Mouse (Mus musculus) 416B (cell line): ENCODE results near the gene Dtd1.

Source experiments
- DNase-seq: peaks from one replicate; pipeline ENCODE4 v3.0.0; 2011; ENCODE audit warnings: low read depth

The Dtd1 gene

DNA sequence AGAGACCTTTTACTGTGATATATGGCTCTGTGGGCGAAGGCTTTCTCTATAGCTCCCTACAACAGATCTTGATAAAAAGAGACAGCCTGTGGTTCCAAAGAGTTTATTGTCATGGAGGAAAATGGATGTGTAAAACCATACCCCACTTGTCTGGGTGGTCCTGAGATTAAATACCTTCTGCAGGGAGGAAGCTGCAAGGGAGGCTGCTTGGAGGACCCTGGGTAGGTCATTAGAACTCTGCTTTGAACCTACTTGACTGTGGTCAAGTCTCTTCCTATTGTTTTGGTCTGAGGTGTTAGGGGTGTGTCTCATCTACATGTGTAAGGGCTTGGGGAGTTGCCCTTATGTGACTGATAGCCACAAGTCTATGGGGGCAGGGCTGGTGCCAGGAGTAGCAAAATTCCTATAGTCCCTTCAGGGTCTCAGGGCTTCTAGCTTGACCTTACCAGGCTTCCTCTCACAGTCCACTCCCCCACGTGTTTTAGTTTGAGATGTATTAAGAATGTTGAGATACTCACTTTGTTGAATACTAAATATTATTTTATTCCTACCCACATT is 115.6 kb downstream of the Dtd1 start:
- peak; percentile 28 for DNase-seq

DNA sequence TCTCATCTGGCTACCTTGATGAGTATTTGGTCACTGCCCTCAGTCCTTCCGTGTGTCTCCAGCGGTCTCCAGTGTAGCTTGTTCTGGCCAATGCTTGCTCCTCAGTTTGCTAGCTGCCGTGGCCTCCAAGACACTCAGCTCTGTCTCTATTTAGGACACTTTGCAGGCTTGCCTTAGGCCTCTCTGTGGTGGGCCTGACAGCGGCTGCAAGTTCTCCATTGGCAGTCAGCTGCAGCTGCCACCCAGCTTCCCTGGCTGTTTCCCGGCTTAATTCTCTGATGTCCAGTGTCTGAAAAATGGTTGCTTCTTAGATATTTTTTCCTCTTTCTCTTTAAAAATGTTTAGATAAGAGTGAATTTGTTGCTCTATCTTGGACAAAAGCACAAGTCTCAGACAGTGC is 116.6 kb downstream of the Dtd1 start:
- DNase-seq: no peak

DNA sequence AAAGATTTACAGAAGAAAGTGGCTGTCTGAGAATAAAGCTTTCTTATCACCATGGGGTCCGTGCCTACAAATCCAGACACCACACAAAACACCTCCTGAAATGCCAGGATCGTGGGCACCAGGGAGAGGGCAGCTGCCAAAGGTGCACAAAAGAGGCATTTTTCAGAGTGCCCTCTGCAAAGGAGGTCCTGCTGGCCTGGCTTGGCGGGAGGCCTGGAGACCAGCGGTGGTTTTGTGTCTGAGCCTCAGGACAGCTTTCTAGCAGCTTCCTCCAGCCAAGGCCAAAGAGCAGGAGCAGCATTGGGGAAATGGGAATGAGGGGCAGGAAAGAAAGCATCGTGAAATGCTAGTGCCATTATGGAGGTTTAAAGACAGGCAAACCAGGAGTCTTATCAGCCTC is 118.6 kb downstream of the Dtd1 start:
- DNase-seq: no peak

DNA sequence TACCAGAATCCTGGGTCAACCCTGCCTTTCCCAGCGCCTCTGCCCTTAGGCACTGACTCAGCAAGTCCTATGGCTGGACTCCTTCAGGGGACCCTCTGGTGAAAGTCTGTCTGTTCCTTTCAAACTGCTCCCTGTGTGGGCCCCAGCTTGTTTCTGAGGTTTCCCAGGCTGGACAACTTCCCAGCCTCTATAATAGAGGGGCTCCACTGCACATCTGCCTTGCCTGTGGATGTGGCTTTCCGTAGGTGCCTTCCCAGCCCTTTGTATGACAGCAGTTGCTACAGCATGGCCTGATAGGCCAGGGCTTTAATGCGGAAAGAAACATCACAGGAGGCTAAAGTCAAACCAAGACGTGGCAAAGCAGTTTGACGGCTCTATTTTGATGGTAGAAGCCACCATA is 119.6 kb downstream of the Dtd1 start:
- no peak for DNase-seq

DNA sequence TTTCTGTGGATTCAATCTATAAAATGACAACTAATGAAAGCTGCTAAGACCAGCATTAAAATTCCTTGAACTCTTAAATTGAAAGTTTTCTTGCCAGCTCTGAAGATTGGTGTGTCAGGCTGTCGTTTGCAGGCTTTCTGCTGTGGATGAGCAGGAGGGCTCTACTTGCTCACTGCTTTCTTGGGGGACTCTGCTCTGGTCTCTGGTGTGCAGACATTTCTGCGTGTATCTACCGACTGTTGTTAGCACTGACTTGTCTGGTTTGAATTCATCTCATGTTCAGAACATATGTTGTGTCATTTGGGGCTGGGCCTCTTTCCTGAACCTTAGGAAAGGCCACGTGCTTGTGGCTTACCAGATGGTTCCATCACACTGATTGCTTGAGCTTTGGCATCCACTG is 120.0 kb downstream of the Dtd1 start:
- peak; percentile 18 for DNase-seq

DNA sequence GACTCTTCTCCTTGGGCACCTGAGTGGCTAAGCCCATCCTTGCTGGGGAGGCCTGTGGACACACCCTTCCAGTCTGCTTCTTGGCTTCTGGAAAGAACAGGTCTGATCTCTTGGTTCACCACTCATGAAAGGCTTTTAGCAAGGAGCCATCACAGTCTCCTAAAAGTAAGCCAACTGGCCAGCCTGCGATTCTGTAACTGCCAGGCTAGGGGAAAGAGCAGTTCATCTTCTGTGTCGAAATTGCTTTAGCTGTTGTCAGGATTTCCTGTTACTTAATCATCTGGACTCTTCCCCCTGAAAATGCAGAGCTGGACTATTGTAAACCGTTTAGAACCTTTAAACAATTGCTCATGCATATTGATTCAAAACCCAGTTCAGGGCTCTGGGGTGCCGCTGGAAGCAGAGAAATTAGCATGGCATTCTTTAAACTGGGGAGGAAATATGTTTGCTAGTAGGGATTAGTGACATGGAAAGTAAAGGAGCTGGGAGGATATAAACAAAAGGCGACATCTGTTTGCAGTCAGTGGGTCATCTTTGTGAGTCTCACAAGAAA is 120.8 kb downstream of the Dtd1 start:
- peak; percentile 61 for DNase-seq

DNA sequence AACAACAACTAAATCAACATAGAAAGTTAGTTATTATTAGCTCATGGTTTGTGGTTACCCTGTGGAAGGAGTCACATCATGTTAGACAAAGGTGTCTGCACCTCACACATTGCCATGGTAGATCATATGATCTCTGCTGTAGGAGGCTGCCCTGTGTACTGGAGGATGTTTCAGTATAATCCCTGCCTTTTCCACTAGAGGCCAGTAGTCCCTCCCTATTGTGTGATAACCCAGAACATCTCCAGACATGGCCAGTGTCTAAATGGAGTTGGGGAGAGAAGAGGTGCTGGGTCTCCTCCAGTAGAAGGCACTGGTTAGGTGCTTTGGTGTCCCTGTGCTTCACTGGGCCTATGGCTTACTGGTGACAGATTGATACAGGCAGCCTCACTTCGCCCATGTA is 125.0 kb downstream of the Dtd1 start:
- DNase-seq: peak; percentile 53

DNA sequence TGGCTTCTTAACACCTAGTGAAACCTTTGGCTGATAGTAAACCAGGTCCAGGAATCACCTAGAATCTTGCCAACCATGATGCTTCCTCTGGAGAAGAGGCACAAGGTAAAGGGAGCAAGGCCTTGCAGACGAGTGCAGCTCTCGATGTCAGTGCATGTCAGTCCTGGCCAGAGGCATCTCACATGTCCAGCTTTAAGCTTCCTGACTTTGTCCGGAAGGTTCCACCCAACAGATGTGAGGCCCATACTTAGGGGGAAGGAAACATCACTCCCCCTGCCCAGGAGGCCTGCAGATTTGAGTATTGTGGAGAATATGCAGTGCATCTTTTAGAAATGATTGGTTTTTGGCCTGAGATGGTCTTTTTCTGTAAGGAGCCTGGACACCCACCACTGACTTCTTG is 127.4 kb downstream of the Dtd1 start:
- no peak for DNase-seq

DNA sequence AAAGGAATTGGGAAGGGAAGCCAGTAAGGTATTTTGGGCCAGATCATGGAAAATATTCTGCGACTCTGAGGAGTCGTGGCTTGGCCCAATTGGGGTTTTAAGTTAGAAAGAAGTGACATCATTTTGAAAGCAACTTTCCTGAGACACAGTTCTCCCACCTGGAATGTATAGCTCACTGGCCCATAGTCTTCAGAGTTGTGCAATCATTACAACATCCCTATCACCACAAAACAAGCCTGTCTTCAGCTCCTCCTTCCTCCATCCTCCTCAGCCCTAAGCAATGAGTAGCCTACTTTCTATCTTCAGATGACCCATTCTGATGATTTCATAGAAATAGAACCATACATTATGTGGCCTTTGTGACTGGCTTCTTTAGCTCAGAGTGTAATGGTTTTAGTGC is 130.1 kb downstream of the Dtd1 start:
- peak; percentile 59 for DNase-seq

DNA sequence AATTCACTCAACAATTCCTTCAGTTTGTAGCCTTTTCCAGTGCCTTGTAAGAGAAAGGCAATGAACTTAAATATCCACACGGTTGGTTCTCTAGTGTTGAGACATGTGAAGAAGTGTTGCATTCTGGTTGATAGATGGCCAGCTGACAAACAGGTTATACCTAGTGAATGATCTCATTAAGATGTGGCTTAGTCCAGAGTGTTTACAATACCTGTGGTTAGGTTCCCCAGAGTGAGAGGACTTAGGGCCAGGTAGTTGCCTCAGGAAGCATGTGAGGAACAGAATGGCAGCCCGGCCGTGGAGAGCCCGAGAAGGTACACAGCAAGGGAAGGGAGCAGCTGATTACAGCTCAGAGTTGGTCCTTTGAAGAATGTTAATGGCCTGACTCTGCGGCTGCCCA is 138.5 kb downstream of the Dtd1 start:
- DNase-seq: no peak

DNA sequence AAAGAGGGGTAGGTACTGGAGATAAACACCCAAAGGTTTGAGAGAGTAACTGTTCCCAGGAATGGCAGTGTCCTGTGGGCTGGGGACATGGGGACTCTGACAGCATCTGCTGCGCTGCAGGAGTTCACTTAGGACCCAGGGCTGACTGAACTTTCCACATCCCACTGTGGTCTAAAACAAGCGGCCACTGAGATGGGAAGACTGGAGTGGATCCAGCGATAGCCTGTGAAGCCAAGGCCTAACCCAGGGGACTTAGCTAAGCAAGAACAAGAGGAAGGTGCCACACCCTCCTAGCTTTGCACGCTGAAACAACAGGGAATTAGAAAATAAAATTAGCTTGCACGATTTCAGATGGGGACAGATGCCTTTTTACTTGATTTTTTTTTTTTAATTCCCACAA is 138.9 kb downstream of the Dtd1 start:
- DNase-seq: no peak

DNA sequence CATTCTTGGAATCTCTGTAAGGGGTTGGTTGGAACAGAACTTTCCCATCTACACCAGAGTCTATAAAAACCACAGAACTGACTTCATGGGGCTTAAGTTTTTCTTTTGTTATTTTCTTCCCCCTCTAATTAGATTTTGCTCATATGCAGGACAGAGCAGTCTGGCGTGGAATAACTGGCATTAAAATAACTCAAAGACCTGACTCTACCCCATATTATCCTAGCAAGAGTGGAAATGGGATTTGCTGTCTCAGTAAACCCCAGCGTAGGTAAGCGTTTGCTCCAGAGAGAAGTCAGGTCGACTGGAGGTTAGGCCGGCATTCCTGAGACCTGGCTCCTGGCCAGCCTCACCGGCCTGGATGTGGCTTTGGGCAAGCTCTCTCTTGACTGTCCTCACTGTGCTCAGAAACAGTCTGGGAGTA is 140.9 kb downstream of the Dtd1 start:
- DNase-seq: no peak

DNA sequence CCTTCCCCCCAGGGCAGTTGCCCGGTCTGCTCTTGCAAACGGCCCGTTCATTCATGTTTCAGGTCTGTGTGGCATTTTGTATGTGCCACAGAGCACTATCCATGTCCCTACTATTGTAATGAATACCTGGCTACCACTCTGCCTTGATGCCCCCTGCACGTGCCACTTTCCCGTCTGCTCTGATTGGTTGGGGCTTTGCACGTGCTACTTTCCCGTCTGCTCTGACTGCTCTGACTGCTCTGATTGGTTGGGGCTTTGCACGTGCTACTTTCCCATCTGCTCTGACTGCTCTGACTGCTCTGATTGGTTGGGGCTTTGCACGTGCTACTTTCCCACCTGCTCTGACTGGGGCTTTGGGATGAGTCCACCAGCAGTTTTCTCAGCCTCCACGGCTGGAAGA is 142.3 kb downstream of the Dtd1 start:
- no peak for DNase-seq

DNA sequence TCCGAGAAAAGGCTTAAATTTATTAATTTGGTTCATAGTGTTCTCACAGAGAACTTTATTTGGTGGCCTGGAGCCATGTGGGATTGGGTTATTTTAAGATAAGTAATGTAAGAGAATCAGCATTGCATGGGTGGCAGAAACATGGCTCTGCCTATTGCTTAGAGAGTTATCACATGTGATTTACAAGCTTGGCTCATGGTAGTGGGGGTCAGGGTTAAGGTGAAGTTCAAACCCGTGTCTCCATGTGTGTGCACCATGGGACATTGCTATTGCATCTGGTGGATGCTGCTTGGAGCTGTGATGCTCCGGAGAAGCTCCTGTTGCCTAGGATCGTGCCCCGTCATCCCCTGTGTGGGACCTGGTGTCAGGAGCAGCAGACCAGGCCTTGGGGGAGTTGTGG is 143.6 kb downstream of the Dtd1 start:
- no peak for DNase-seq

DNA sequence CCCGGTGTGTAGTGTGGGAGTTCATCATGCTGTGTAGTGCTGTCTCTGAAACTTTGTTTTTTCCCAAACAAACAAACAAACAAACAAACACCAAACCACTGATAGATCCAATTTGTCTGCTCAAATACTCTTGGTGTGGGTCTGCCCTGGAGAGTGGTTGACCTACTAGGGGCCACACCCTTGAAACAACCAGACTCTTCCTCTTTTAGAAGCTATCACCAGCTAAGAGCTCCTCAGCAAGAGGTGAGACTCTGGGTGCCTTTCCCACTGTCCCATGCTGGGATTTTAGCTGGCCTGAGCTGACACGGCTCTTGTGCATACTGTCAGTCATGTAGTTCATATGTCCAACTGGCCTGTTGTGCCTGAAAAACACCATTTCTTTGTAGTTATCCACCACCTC is 145.6 kb downstream of the Dtd1 start:
- DNase-seq: no peak

DNA sequence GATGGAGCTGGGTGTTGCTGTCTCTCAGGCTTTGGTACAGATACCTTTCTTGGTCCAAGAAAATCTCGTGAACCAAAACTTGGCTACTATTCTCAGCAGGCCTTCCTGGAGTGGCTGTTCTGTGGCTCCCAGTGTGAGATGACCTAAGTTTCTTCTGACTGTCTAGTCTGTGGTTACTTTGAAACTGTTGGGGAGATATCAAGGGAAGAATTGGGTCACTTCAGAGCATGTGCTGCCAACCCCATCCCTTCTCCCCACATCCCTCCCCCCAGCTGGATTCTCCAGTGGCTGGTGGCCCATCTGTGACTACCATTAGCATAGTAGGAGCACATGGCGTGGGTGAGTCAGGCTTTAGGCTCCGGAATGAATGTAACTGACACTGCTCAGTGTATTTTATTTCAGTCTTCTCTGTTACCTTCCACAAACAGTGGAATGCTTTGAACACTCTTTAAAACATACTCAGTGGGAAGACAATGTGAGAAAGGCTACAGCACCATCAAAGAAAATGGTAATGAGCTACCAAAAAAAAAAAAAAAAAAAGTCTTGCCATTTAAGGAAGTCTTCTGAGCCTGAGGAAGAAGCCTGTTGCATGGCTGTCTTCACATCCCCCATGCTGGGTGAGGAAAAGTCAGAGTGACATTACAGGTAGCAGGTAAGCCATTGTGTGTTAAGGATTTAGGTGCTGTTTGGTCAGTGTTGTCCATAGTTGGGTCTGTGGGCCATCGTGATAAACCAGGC is 146.5 kb downstream of the Dtd1 start:
- DNase-seq: no peak

DNA sequence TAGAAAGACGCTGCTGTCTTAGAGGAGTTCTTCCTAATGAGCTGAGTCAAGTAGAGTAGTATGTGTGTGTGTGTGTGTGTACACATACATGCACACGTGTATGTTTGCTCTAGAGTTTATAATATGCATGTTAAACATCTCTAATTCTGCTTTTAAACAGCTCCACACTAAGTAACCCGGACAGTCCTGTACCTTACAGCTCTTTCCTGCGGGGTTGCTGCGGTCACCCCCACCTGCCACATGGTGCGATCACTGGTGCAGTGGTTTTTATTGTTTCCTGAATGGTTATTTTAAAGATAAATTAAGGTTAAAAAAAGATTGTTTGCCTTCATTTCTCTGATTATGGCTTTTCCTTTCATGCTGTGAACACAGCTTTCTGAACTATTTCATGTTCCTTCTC is 153.9 kb downstream of the Dtd1 start:
- peak; percentile 8 for DNase-seq

DNA sequence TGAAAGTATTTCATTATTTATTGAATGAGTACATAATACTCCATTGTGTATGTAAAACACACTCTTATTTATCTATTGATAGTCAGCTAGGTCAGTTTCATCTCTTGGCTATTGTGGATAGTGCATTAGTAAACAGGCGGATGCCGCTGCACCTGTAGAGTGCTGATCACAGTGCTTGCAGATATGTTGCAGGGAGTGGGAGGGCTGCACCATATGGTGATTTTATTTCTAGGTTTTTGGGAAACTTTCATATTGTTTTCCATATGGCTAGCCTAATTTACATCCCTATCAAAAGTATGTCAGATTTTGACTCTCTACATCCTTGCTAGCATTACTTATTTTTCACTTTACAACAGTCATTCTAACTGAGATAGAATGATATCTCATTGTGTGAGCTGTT is 155.3 kb downstream of the Dtd1 start:
- no peak for DNase-seq

DNA sequence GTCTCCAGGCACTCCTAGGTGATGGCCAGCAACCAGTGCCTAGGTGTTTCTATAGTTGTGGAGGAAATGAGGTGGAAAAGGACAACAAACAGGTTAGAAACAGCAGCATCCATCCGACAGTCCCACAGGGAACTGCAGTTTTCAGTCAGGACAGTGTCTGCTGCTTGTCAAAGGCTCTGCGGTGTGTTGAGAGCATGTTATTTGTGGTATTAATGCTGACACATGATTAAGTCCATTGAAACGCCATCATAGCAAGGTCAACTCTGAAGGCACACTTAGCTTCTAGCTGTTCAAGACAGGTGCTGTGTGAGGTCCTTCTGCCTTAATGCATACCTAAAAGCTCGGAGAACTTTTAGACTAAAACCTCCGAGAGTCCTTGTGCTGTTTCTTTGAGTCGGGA is 161.0 kb downstream of the Dtd1 start:
- DNase-seq: no peak

DNA sequence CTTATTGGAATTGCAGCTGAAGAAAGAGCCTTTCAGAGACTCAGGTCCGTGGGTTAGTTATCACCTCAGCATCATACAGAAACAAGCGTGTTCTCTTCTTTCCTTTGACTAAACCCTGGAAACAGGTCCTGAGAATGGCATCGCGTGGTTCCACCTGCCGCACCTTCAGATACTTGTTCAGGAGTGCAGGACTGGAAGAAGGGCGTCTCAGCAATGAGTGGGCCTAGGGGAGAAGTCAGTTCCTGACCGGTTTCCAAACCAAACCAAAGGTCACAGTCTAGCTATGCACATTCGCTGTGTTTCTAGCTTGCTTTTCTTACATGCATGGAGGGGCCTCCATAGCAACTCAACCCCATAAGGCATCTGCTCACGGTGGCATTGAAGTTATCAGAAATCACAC is 164.0 kb downstream of the Dtd1 start:
- DNase-seq: no peak

DNA sequence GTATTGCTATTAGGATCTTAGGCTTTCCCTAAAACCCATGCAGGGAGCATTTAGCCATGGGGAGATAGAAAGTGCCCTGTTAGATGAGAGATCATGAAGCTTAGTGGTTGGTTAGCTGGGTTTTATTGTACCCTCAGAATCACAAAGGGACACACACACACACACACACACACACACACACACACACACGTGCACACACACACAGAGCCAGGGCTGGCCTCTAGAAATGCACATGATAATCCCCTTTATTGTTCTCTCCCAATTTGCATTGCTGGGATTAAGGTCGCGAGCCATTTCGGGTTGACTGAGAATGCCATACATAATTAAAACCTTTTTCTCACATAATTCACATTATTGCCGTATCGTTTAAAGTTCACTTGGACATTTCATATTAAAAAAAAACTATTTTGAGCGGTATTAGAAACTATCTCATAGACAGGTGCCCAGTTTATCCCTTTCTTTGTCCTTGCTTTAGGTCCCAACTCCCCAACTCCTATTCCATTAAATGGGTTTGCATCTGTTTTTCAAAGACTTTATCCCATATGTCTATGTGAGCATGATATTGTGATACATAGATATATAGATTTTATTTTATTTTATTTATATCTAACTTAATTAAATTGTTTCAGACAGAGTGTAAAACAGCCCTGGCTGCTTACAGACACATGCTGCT is 164.6 kb downstream of the Dtd1 start:
- no peak for DNase-seq

DNA sequence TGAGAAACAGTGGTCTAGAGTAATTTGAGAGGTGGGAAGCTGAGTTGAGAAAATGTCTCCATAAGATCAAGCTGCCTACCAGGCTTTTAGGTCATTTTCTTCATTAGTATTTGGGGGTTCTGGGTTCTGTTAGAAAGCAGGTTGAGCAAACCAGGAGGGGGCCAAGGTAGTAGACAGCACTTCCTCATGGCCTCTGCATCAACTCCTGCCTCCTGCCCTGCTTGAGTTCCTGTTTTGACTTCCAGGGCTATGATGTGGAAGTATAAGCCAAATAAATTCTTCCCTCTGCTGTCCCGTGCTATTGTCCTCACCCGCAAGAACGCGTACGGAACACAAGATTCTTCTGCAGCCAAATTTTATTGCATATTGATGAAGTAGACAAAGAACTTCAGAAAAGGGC is 165.5 kb downstream of the Dtd1 start:
- DNase-seq: no peak

DNA sequence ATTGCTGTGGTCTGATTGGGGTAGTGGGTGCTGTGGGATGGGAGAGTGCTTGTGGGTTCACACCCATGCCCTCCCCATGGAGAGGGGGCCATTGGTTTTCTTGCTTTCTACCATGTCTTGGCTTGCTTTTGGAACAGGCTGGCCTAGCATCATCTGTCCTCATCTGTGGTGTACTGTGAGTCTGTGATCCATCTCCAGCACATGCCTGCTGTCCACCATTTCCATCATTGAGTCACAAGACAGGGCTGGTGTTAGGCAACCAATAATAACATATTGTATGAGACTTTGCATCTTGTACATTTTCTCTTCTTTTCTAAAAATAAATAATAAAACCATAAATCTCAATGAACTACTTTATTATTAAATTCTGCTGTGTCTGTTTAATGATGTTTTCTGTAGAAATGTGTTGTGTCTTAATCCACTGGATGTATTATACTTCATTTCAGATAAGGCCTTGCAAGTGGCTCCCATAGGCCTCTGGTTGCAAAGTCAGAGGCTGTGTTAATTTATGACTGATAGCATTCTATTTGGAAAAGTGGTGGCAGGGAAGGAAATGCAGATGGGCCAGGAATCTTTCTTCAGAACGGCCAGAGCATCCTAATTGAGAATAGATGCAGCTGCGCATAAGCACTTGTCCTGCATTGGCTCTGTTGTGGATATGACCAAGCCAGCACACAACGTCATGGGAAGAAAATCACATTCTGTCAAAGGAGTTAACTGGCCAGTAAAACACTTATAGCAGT is 168.8 kb downstream of the Dtd1 start:
- DNase-seq: no peak
